Mouse (Mus musculus) bone marrow macrophage, adult 2 months (primary cell): ENCODE measurements at regions not wholly inside any gene's neighbourhood (a gene's known extent, or its start where the extent isn't known, plus 50 kb on each side); places are given as distances from the start of the nearest gene placed in this dataset.

Experiments
- CTCF ChIP-seq: IDR thresholded peaks from 2 replicates; pipeline ENCODE4 v1.5.1; 2012; ENCODE audit warnings: low read depth, mild to moderate bottlenecking, low read length, moderate library complexity
- POLR2A ChIP-seq: IDR thresholded peaks from 2 replicates; pipeline ENCODE4 v1.6.1; 2012; ENCODE audit warnings: mild to moderate bottlenecking, low read depth, low read length, borderline replicate concordance

DNA sequence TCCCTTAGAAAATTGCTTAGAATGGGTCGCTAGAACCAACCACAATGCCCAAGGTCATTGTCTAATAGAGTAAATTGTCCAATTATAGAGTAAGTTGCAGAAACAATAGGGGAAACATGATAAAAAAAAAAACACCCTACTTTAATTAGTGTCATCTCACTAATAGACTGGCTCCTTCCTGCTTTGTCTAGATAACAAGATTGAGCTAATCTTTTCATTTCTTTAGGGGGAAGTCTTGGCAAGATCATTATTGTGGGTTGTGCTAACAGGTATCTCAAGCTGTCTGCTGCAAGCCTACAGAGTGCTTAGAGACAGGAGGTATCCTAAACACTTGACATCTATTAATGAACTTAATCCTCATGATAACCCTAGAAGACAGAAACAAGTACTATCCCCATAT, 615.9 kb downstream of the Gbe1 start:
- TF ChIP-seq CTCF (no peak), POLR2A (no peak)
